Mouse (Mus musculus) neural tube, embryonic 14.5 days (tissue): ENCODE results near the gene Timmdc1. TPM values are rescaled to one million over a fixed set of nuclear protein-coding genes. Genes with fewer than 3 reads are reported as not detected.

Experiments
- ATAC-seq: fragments of 200-750 bp; cut with Nextera tagmentation; 2 replicates; pipeline ENCODE4 v1.8.0; 2017; ENCODE audit warnings: low read depth, mild to moderate bottlenecking, moderate TSS enrichment, moderate library complexity
- H3K27ac ChIP-seq: fragments of 300-500 bp; sonication (generic); 2 replicates; pipeline ENCODE4 v1.5.1; 2014; ENCODE audit warnings: low read depth, mild to moderate bottlenecking, control low read depth, low read length, moderate library complexity, mixed read lengths
- H3K27me3 ChIP-seq: fragments of 300-500 bp; sonication (generic); 2 replicates; pipeline ENCODE4 v1.6.1; 2014; ENCODE audit warnings: low read length; ENCODE audit not compliant: control insufficient read depth, insufficient read depth
- H3K36me3 ChIP-seq: fragments of 300-500 bp; sonication (generic); 2 replicates; pipeline ENCODE4 v1.6.1; 2014; ENCODE audit warnings: low read length, mixed read lengths; ENCODE audit not compliant: control insufficient read depth, insufficient read depth
- H3K4me1 ChIP-seq: fragments of 300-500 bp; sonication (generic); 2 replicates; pipeline ENCODE4 v1.6.1; 2014; ENCODE audit warnings: low read length; ENCODE audit not compliant: control insufficient read depth, insufficient read depth
- H3K4me2 ChIP-seq: fragments of 300-500 bp; sonication (generic); 2 replicates; pipeline ENCODE4 v1.6.1; 2014; ENCODE audit warnings: mild to moderate bottlenecking, low read depth, low read length, control low read depth
- H3K4me3 ChIP-seq: fragments of 300-500 bp; sonication (generic); 2 replicates; pipeline ENCODE4 v1.5.1; 2014; ENCODE audit warnings: low read depth, low read length, control low read depth, mixed read lengths
- H3K9ac ChIP-seq: fragments of 300-500 bp; sonication (generic); replicated peaks from 2 replicates; pipeline ENCODE4 v1.6.1; 2014; ENCODE audit warnings: low read depth, mild to moderate bottlenecking, control low read depth, low read length, mixed read lengths
- H3K9me3 ChIP-seq: fragments of 300-500 bp; sonication (generic); 2 replicates; pipeline ENCODE4 v1.6.1; 2016; ENCODE audit warnings: low read length; ENCODE audit not compliant: control insufficient read depth
- WGBS: fragments of 180-500 bp; shearing (Covaris S2); extraction: QIAGEN DNeasy Blood & Tissue Kit; methylation state at CpG from one replicate; pipeline ENCODE4 v1.1.7; 2014; 5-methylcytosine and 5-hydroxymethylcytosine counted together
- polyA plus RNA-seq: library from polyadenylated mRNA; unstranded; fragments of >200 nt; fragmentation: Nextera tagmentation; extraction: Ambion mirVana; gene quantifications from 2 replicates; pipeline ENCODE4 v1.2.1, GENCODE M21; 2014

Timmdc1 gene
- polyA plus RNA-seq, 1 experiment from 2014 or later, result 33.2 TPM

DNA sequence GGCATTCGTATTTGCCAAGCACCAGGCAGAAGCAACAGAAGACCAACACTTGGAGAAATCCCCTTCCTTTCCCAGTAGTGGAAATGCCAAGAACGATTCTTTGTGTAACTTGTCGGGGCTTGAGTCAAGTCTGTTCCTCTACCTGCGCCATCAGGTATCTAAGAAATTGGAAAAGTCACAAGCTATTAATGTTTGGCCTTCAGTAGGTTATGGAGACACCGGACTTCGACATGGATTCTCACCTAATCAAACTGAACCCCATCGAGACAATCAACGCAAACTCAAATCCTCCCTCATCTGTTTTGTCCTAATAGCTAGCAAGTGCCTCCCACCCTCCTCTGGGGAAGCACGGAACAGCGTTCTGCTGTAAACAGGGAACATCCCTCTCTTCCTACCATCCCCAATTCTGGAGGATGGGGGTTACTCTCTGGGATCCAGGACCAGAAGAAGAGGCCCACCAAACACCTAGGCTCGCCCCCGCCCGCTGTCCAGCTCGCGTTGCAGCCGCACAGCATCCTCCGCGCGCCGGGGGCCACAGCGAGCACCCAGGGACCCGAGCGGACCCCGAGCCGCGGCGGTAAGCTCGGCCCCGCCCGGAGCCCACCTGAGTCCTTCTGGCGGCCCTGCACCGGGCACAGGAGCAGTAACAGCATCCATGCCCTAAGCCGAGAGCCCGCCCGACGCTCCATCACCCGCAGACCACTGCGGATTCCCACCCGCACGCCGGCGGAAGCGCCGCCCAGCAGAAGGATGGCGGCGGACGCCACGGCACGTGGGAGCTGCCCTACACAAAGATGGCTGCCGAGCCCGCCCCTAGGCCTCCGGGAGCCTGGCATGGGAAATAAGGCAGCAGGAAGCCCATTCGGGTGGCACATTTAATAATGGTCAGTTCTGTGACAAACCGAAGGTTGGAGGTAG lies 27.3 kb upstream of the Timmdc1 start, which contains the start of gene Poglut1:
Gene Poglut1 (minus strand): TSS at position 780 of the 918 bp plus-strand sequence.
- 3% methylated on average over 54 of the region's 54 CpGs for WGBS
- peaks cover 13% of the 10 kb centered on the region for H3K4me1 ChIP-seq

DNA sequence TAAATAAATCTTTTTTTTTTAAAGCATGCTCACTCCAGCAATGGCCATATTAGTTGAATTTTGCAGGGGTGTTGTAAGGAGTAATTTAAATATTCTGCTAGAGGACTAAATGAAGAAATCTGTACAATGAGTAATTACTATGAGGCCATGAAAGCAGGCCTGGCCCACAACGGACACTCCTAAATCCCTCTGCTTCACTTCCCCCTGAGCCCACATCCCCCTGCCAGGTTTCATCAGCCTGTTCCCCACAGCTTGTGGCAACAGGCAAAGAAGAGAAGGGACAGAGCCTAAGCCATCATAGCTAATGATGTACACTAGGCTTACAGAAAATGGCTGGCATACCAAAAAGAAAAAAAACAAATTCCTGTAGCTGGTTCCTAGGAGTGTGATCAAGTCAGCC lies 25.5 kb upstream of the Timmdc1 start:
- H3K9ac ChIP-seq, result no peak overlapping the region
- 86% methylated on average over 1 of the region's 1 CpGs for WGBS

More for the DNA sequence above, 27.3 kb upstream of the Timmdc1 start, which contains the start of gene Poglut1:
- Histone ChIP-seq H3K4me2 (peak within 1 kb of the TSS; percentile 49), H3K36me3 (peaks cover 6% of the 10 kb centered on the region; the same call in 1 of the 2 replicates), H3K9ac (peak within 1 kb of the TSS; percentile 88), H3K4me3 (peak within 1 kb of the TSS; percentile 79), H3K27ac (peak within 1 kb of the TSS; percentile 70), H3K9me3 (no peaks in the 10 kb centered on the region), H3K27me3 (no peaks in the 10 kb centered on the region)
- ATAC-seq, result peak; percentile 97

DNA sequence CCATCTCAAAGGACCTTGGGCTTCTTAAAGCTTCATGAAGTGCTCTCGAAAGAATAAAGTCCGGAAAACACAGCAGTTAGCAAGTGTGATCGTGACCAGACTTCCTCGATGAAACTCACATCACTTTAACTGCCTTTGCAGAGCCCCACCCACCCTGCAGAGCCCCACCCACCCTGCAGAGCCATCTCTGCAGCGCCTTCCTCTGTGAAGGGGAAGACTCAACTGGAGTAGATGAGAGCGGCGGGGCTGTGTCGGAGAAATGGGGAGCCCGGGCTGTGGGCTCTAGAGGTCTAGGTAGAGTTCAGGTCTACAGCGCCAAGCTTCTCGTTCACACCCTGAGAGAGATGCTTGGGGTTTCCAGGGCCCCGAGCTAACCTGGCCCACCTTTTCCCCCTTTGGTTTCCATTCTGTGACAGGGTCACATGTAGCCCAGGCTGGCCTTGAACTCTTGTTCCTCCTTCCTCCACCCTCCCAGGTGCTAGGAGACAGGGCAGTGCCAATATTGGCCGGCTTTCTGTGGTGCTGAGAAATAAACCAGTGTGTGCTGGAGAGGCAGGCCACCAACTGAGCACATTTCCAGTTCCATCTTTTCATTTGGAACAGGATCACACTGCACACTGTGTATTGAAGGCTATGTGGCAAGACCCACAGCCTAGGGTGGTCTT lies 16.4 kb upstream of the Timmdc1 start:
- Histone ChIP-seq H3K27me3 (no peaks in the 10 kb centered on the region), H3K4me2 (no peak overlapping the region), H3K4me3 (no peak overlapping the region), H3K36me3 (peaks cover 51% of the 10 kb centered on the region), H3K9me3 (no peaks in the 10 kb centered on the region), H3K27ac (no peak overlapping the region), H3K4me1 (no peaks in the 10 kb centered on the region), H3K9ac (no peak overlapping the region)
- no peak for ATAC-seq
- 93% methylated on average over 13 of the region's 13 CpGs for WGBS

More for the DNA sequence above, 25.5 kb upstream of the Timmdc1 start:
- Histone ChIP-seq H3K4me2 (peak overlapping the region; percentile 49; the same call in 1 of the 2 replicates), H3K9me3 (no peaks in the 10 kb centered on the region), H3K4me1 (peaks cover 13% of the 10 kb centered on the region), H3K27ac (no peak overlapping the region), H3K4me3 (peak overlapping the region; percentile 5; the same call in 1 of the 2 replicates), H3K27me3 (no peaks in the 10 kb centered on the region), H3K36me3 (peaks cover 13% of the 10 kb centered on the region; the same call in 1 of the 2 replicates)
- ATAC-seq, result no peak

DNA sequence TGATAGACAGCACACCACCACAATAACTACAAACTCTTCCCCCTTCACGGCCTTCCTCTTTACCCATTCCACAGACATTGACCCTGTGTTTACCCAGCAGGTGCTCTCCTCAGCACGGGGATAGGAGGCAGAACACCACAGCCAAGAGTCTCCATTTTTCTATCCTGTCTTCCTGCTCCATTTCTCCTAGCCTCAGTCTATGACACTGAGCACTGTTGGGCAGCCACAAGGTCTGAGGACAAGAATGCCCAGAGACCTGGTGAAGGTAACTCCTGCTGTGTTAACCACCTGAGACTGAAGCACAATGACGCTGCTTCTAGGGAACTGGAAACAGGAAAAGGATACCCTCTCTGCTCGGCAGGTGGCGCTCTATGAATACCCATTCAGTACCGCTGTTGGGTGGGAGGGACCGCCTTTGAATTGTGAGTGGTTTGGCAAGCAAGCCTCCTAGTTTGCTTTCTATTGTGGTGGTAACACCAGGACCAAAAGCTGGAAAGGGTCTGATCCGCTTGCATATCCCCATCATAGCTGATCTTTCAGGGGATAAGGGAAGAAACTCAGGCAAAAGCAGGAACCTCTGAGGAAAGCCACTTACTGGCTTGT lies 14.2 kb upstream of the Timmdc1 start:
- no peak overlapping the region for H3K4me2 ChIP-seq

DNA sequence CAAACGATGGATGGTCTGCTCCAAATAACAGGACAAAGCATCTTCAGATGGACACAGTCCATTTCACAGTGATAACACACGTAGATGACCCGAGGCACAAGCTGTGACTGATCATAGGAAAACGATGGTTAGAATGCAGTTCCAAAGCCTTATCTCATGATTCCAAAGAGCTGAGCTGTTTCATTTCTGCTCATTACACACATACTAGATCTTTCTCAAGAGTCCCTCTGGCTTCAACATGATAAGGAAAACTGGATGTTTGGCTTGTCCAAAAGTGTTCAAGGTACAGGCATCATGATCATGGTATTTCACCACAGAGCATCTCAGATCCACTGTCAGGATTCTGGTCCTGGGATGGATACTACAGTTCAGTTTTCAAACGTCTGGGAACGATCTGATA lies 3.8 kb upstream of the Timmdc1 start:
- no peaks in the 10 kb centered on the region for H3K27me3 ChIP-seq
- no peak overlapping the region for H3K4me2 ChIP-seq
- H3K36me3 ChIP-seq, result peaks cover 47% of the 10 kb centered on the region
- ATAC-seq, result no peak
- no peak overlapping the region for H3K4me3 ChIP-seq
- peaks cover 12% of the 10 kb centered on the region; the same call in 1 of the 2 replicates for H3K4me1 ChIP-seq
- H3K27ac ChIP-seq, result no peak overlapping the region
- H3K9me3 ChIP-seq, result no peaks in the 10 kb centered on the region
- WGBS, result 95% methylated on average over 6 of the region's 6 CpGs
- H3K9ac ChIP-seq, result no peak overlapping the region

More for the DNA sequence above, 14.2 kb upstream of the Timmdc1 start:
- no peak overlapping the region for H3K27ac ChIP-seq
- H3K4me1 ChIP-seq, result no peaks in the 10 kb centered on the region
- H3K27me3 ChIP-seq, result no peaks in the 10 kb centered on the region
- peak; percentile 65; the same call in 1 of the 2 replicates for ATAC-seq
- no peak overlapping the region for H3K9ac ChIP-seq
- no peak overlapping the region for H3K4me3 ChIP-seq
- peaks cover 55% of the 10 kb centered on the region for H3K36me3 ChIP-seq
- 52% methylated on average over 8 of the region's 8 CpGs for WGBS
- H3K9me3 ChIP-seq, result no peaks in the 10 kb centered on the region

DNA sequence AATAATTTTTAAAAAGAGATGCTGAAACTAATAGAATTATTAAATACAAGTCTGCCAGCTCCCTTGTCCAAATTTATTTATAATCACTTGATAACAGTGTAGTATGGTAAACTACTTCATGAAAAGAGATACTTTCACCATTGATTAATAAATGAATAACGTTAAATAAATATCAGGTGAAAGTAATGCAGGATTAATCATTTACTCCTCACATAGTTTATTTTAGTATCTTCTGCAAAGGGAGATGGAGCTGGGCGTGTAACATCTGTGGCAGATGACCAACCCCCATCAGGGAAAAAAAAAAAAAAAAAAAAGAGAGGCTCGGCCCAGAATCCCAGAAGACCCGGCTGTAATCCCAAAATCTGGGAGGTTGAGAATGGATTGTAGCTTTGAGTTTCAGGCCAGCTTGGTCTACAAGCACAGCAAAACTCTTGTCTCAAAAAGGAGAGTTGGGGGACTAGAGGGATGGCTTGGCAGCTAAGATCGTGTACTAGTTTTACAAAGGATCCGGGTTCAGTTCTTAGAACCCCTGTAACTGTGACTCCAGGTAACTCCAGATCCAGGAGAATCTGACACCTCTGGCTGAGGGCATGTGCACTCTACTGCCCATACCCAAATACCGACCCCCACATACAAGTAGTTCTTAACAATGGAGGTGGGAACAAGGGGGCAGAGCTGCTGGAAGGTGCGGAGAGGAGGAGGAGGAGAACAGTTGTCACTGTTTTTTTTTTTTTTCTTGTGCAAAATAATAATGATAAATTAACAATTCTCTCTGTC lies 1.1 kb downstream of the Timmdc1 start:
- 40% methylated on average over 8 of the region's 8 CpGs for WGBS
- ATAC-seq, result no peak
- peak overlapping the region; percentile 95; the same call in 1 of the 2 replicates for H3K9ac ChIP-seq
- peaks cover 14% of the 10 kb centered on the region for H3K36me3 ChIP-seq
- H3K4me1 ChIP-seq, result peaks cover 12% of the 10 kb centered on the region; the same call in 1 of the 2 replicates
- no peaks in the 10 kb centered on the region for H3K27me3 ChIP-seq
- no peak overlapping the region for H3K27ac ChIP-seq
- H3K4me2 ChIP-seq, result peak overlapping the region; percentile 62
- H3K4me3 ChIP-seq, result peak overlapping the region; percentile 92
- no peaks in the 10 kb centered on the region for H3K9me3 ChIP-seq

DNA sequence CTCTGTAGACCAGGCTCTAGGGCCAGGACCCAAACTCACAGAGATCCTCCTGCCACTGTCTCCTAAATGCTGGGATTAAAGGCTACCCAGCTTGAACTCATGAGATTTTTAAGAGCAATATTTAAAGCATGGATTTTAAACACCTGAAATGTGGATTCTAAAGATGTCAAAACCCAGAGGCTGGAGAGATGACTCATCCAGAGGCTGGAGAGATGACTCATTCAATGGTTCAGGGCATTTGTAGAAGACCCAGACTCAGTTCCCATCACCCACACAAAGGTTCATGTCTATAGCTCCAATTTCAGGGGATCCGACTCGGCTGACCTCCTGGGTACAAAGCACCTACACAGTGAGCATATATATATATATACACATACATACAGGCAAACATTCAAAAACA lies 3.3 kb downstream of the Timmdc1 start:
- no peaks in the 10 kb centered on the region for H3K9me3 ChIP-seq
- no peak overlapping the region for H3K9ac ChIP-seq
- no peak overlapping the region for H3K4me3 ChIP-seq
- H3K4me1 ChIP-seq, result peaks cover 12% of the 10 kb centered on the region; the same call in 1 of the 2 replicates
- 96% methylated on average over 2 of the region's 2 CpGs for WGBS
- ATAC-seq, result no peak
- H3K27me3 ChIP-seq, result no peaks in the 10 kb centered on the region
- no peak overlapping the region for H3K4me2 ChIP-seq
- peaks cover 9% of the 10 kb centered on the region for H3K36me3 ChIP-seq
- H3K27ac ChIP-seq, result no peak overlapping the region

- H3K9ac ChIP-seq, result no peak overlapping the region
- no peak overlapping the region for H3K4me3 ChIP-seq
- no peak for ATAC-seq
- H3K36me3 ChIP-seq, result peaks cover 26% of the 10 kb centered on the region
- no peaks in the 10 kb centered on the region for H3K4me1 ChIP-seq
- no peaks in the 10 kb centered on the region for H3K9me3 ChIP-seq
- H3K4me2 ChIP-seq, result no peak overlapping the region
- 96% methylated on average over 2 of the region's 2 CpGs for WGBS
- no peaks in the 10 kb centered on the region for H3K27me3 ChIP-seq
- no peak overlapping the region for H3K27ac ChIP-seq
These were observed 11.6 kb downstream of the Timmdc1 start for GRCm38 (mm10) chr16:38510846-38511245.
